Mouse (Mus musculus): ENCODE measurements at regions not wholly inside any gene's neighbourhood (a gene's known extent, or its start where the extent isn't known, plus 50 kb on each side); places are given as distances from the start of the nearest gene placed in this dataset.

- DNase-seq (no peak), ATAC-seq (no peak)
- 60% methylated on average over 4 of the region's 4 CpGs for WGBS (ENCODE audit: insufficient replicate concordance)
- Histone ChIP-seq H3K9ac (replicated peaks) (no peak overlapping the region), H3K4me1 (ENCODE audit: insufficient read depth) (no peaks in the 10 kb centered on the region), H3K4me2 (ENCODE audit: low read depth, low read length) (no peak overlapping the region), H3K36me3 (replicated peaks; ENCODE audit: insufficient read depth, low read length) (no peaks in the 10 kb centered on the region), H3K4me3 (ENCODE audit: low read depth, low read length) (no peak overlapping the region), H3K27me3 (ENCODE audit: insufficient read depth, low read length) (no peaks in the 10 kb centered on the region), H3K27ac (ENCODE audit: low read depth) (no peak overlapping the region), H3K9me3 (ENCODE audit: low read length) (no peaks in the 10 kb centered on the region)
- no peak for TF ChIP-seq CTCF (IDR thresholded peaks at IDR 0.05; ENCODE audit: low read depth)
- no peak for TF ChIP-seq EP300 (IDR thresholded peaks at IDR 0.05; ENCODE audit: low read depth)
Measured at GRCm38 (mm10) chr8:92010412-92010811, 208.5 kb upstream of the Irx3 start.

- DNase-seq = no peak
- no peak overlapping the region for H3K4me2 ChIP-seq (ENCODE audit: low read depth, low read length)
- H3K36me3 ChIP-seq (replicated peaks; ENCODE audit: insufficient read depth, low read length) = no peaks in the 10 kb centered on the region
- 67% methylated on average over 14 of the region's 14 CpGs for WGBS (ENCODE audit: insufficient replicate concordance)
- no peak overlapping the region for H3K27ac ChIP-seq (ENCODE audit: low read depth)
- no peaks in the 10 kb centered on the region for H3K4me1 ChIP-seq (ENCODE audit: insufficient read depth)
- no peak for ATAC-seq
- H3K9ac ChIP-seq (replicated peaks) = no peak overlapping the region
- TF ChIP-seq CTCF (IDR thresholded peaks at IDR 0.05; ENCODE audit: low read depth) = no peak
- TF ChIP-seq EP300 (IDR thresholded peaks at IDR 0.05; ENCODE audit: low read depth) = no peak
- no peak overlapping the region for H3K4me3 ChIP-seq (ENCODE audit: low read depth, low read length)
- H3K27me3 ChIP-seq (ENCODE audit: insufficient read depth, low read length) = no peaks in the 10 kb centered on the region
- H3K9me3 ChIP-seq (ENCODE audit: low read length) = no peaks in the 10 kb centered on the region
Measured at GRCm38 (mm10) chr8:92008616-92009610, 207.0 kb upstream of the Irx3 start.

GRCm38 (mm10) chr8:92005091-92005490 lies 203.2 kb upstream of the Irx3 start:
- ATAC-seq (no peak), DNase-seq (no peak)
- H3K27me3 ChIP-seq (ENCODE audit: insufficient read depth, low read length) = no peaks in the 10 kb centered on the region
- no peaks in the 10 kb centered on the region for H3K36me3 ChIP-seq (replicated peaks; ENCODE audit: insufficient read depth, low read length)
- H3K9me3 ChIP-seq (ENCODE audit: low read length) = no peaks in the 10 kb centered on the region
- no peaks in the 10 kb centered on the region for H3K4me1 ChIP-seq (ENCODE audit: insufficient read depth)
- no peak for TF ChIP-seq EP300 (IDR thresholded peaks at IDR 0.05; ENCODE audit: low read depth)
- no peak for TF ChIP-seq CTCF (IDR thresholded peaks at IDR 0.05; ENCODE audit: low read depth)
- H3K4me3 ChIP-seq (ENCODE audit: low read depth, low read length) = no peak overlapping the region
- WGBS (ENCODE audit: insufficient replicate concordance) = 67% methylated on average over 2 of the region's 2 CpGs
- no peak overlapping the region for H3K9ac ChIP-seq (replicated peaks)
- no peak overlapping the region for H3K27ac ChIP-seq (ENCODE audit: low read depth)
- H3K4me2 ChIP-seq (ENCODE audit: low read depth, low read length) = no peak overlapping the region

- Histone ChIP-seq H3K27me3 (ENCODE audit: insufficient read depth, low read length) (no peaks in the 10 kb centered on the region), H3K36me3 (replicated peaks; ENCODE audit: insufficient read depth, low read length) (no peaks in the 10 kb centered on the region), H3K4me2 (ENCODE audit: low read depth, low read length) (no peak overlapping the region), H3K27ac (ENCODE audit: low read depth) (no peak overlapping the region), H3K9ac (replicated peaks) (no peak overlapping the region), H3K4me3 (ENCODE audit: low read depth, low read length) (no peak overlapping the region), H3K4me1 (ENCODE audit: insufficient read depth) (no peaks in the 10 kb centered on the region), H3K9me3 (ENCODE audit: low read length) (no peaks in the 10 kb centered on the region)
- TF ChIP-seq EP300 (IDR thresholded peaks at IDR 0.05; ENCODE audit: low read depth) = no peak
- no peak for TF ChIP-seq CTCF (IDR thresholded peaks at IDR 0.05; ENCODE audit: low read depth)
- no peak for DNase-seq
- WGBS (ENCODE audit: insufficient replicate concordance) = 69% methylated on average over 10 of the region's 10 CpGs
- no peak for ATAC-seq
Measured at GRCm38 (mm10) chr8:92004532-92004931, 202.7 kb upstream of the Irx3 start.

GRCm38 (mm10) chr8:92000368-92000767 lies 198.5 kb upstream of the Irx3 start:
- TF ChIP-seq CTCF (IDR thresholded peaks at IDR 0.05; ENCODE audit: low read depth) (no peak), EP300 (IDR thresholded peaks at IDR 0.05; ENCODE audit: low read depth) (no peak)
- 84% methylated on average over 1 of the region's 1 CpGs for WGBS (ENCODE audit: insufficient replicate concordance)
- H3K4me3 ChIP-seq (ENCODE audit: low read depth, low read length) = no peak overlapping the region

GRCm38 (mm10) chr8:91999661-92000060 lies 197.8 kb upstream of the Irx3 start:
- Histone ChIP-seq H3K9ac (replicated peaks) (no peak overlapping the region), H3K4me3 (ENCODE audit: low read depth, low read length) (no peak overlapping the region), H3K4me2 (ENCODE audit: low read depth, low read length) (no peak overlapping the region), H3K9me3 (ENCODE audit: low read length) (0 out of 2 replicates have a peak, but pooled peaks cover 3% of the 10 kb centered on the region), H3K27ac (ENCODE audit: low read depth) (no peak overlapping the region), H3K4me1 (ENCODE audit: insufficient read depth) (no peaks in the 10 kb centered on the region), H3K27me3 (ENCODE audit: insufficient read depth, low read length) (0 out of 2 replicates have a peak, but pooled peaks cover 3% of the 10 kb centered on the region), H3K36me3 (replicated peaks; ENCODE audit: insufficient read depth, low read length) (no peaks in the 10 kb centered on the region)
- 80% methylated on average over 5 of the region's 5 CpGs for WGBS (ENCODE audit: insufficient replicate concordance)
- TF ChIP-seq CTCF (IDR thresholded peaks at IDR 0.05; ENCODE audit: low read depth) (no peak), EP300 (IDR thresholded peaks at IDR 0.05; ENCODE audit: low read depth) (no peak)
- DNase-seq (no peak), ATAC-seq (no peak)

More at GRCm38 (mm10) chr8:92000368-92000767, 198.5 kb upstream of the Irx3 start:
- H3K27ac ChIP-seq (ENCODE audit: low read depth) = no peak overlapping the region
- 0 out of 2 replicates have a peak, but pooled peaks cover 3% of the 10 kb centered on the region for H3K9me3 ChIP-seq (ENCODE audit: low read length)
- no peaks in the 10 kb centered on the region for H3K4me1 ChIP-seq (ENCODE audit: insufficient read depth)
- H3K4me2 ChIP-seq (ENCODE audit: low read depth, low read length) = no peak overlapping the region
- 0 out of 2 replicates have a peak, but pooled peaks cover 3% of the 10 kb centered on the region for H3K27me3 ChIP-seq (ENCODE audit: insufficient read depth, low read length)
- no peaks in the 10 kb centered on the region for H3K36me3 ChIP-seq (replicated peaks; ENCODE audit: insufficient read depth, low read length)
- no peak for DNase-seq
- no peak overlapping the region for H3K9ac ChIP-seq (replicated peaks)
- no peak for ATAC-seq

All from liver, postnatal 0 days (tissue).